Mouse (Mus musculus) E14TG2a.4 (cell line): ENCODE results near the gene Atp2b2.

Source experiments
- H3K27me3 ChIP-seq: 2 replicates; pipeline ENCODE4 v1.6.1; 2014; ENCODE audit warnings: low read length, control low read depth; ENCODE audit not compliant: insufficient read depth
- H3K36me3 ChIP-seq: 2 replicates; pipeline ENCODE4 v1.6.1; 2014; ENCODE audit warnings: low read length, control low read depth; ENCODE audit not compliant: insufficient read depth
- H3K4me1 ChIP-seq: replicated peaks from 2 replicates; pipeline ENCODE4 v1.6.1; 2014; ENCODE audit warnings: low read depth, low read length, control low read depth
- H3K4me3 ChIP-seq: replicated peaks from 2 replicates; pipeline ENCODE4 v1.5.1; 2014; ENCODE audit warnings: mild to moderate bottlenecking, low read length
- H3K9me3 ChIP-seq: 2 replicates; pipeline ENCODE4 v1.6.1; 2014; ENCODE audit warnings: low read length, control low read depth
- CTCF ChIP-seq: conservative IDR thresholded peaks from 2 replicates; pipeline ENCODE4 v1.5.1; 2014; ENCODE audit warnings: low read length
- NANOG ChIP-seq: IDR thresholded peaks from 2 replicates; pipeline ENCODE4 v1.6.1; 2014; ENCODE audit warnings: borderline replicate concordance, low read length, mixed read lengths
- POU5F1 ChIP-seq: IDR thresholded peaks from 2 replicates; pipeline ENCODE4 v1.6.1; 2014; ENCODE audit warnings: low read length, borderline replicate concordance

The Atp2b2 gene

DNA sequence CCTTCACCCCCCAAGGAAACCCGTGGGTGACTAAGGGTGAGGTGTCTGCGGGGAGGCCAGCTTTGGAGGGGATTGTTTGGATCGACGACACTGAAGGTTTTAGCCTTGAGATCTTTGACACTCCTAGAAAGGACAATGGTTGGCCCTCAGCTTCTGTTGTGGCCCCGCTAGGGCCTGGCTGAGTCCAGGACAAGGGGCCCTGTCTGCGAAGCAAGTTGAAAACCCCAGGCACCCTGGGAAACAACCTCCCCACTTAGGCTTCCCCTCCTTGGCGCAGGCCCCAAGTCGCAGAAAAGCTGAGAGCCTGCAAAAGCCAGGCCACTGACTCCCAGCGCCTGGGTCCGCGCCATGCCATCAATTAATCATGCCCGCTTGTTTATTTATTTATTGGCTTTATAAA is at the start of gene Atp2b2:
Gene Atp2b2 (minus strand): TSS at position 282 of the 400 bp plus-strand sequence.
- H3K9me3 ChIP-seq: peaks cover 18% of the 10 kb centered on the region
- peak within 1 kb of the TSS; percentile 82 for H3K4me3 ChIP-seq
- H3K4me1 ChIP-seq: peaks cover 10% of the 10 kb centered on the region
- peaks cover 64% of the 10 kb centered on the region for H3K27me3 ChIP-seq
- TF ChIP-seq POU5F1: no peak
- no peak for TF ChIP-seq NANOG
- no peak for TF ChIP-seq CTCF
- H3K36me3 ChIP-seq: no peaks in the 10 kb centered on the region

DNA sequence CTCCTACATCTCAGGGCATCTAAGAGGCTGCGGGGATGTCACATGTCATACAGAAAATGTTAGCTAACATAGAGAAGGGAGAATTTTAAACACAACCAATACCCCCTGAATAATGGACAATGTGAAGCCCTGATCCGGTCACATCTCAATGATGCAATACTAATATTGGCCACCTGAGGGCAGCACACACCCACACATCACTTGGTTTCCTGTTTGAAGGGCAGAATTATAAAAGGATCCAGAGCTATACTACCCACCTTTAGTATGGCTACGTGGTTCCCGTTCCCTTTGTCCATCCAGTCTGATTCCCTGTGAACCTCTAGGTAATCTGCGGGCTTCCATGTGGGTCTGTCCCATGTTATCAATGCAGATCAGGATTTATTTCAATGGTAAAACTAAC is 47.2 kb upstream of the Atp2b2 start:
- Histone ChIP-seq H3K36me3 (no peaks in the 10 kb centered on the region), H3K4me1 (peaks cover 9% of the 10 kb centered on the region; the same call in 1 of the 2 replicates), H3K4me3 (no peak overlapping the region), H3K9me3 (no peaks in the 10 kb centered on the region), H3K27me3 (peaks cover 27% of the 10 kb centered on the region)
- TF ChIP-seq CTCF: peak; percentile 69
- TF ChIP-seq NANOG: no peak

DNA sequence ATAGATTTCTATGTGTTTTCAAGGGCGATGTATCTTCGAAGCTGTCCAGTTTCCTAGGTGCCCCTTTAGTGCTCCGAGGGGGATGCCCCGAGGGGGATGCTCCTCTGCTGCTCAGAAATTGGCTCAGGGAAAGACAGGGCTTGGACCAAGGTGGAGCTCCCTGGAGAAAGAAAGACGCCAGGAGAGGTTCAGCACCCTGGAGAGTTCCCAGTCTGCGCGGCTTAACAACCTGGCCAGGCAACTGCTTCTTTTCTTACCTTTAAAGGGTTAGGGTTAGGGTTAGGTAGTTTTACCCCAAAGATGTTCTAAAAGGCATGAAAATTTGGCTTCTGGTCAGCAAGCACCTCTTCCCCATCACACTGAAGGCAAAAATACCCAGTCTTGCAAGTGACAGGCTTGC is 44.7 kb upstream of the Atp2b2 start:
- Histone ChIP-seq H3K9me3 (no peaks in the 10 kb centered on the region), H3K36me3 (no peaks in the 10 kb centered on the region), H3K4me3 (no peak overlapping the region), H3K4me1 (no peaks in the 10 kb centered on the region), H3K27me3 (peaks cover 25% of the 10 kb centered on the region)
- no peak for TF ChIP-seq CTCF
- no peak for TF ChIP-seq NANOG
- no peak for TF ChIP-seq POU5F1

DNA sequence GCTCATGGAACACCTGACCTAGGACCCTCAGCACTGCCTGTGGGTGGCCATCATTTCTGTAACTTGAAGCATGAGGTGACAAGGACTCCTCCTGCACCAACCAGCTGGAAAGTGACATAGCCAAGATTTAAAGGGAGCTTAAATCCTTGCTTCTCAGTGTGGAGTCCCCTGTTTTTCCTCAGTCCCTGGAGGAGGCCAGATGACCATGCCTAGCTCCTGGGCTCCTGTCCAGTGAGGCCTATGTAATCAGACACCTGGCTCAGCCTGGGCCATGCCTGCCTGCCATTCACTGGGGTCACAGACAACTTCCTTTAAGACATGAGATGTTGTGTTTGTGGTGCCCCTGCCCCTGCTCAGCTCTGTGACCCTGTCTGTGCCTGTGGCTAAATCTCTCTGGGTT is 36.1 kb upstream of the Atp2b2 start:
- H3K4me1 ChIP-seq: no peaks in the 10 kb centered on the region
- no peaks in the 10 kb centered on the region for H3K9me3 ChIP-seq
- no peaks in the 10 kb centered on the region for H3K36me3 ChIP-seq
- no peak overlapping the region for H3K4me3 ChIP-seq
- H3K27me3 ChIP-seq: no peaks in the 10 kb centered on the region
- TF ChIP-seq POU5F1: no peak

DNA sequence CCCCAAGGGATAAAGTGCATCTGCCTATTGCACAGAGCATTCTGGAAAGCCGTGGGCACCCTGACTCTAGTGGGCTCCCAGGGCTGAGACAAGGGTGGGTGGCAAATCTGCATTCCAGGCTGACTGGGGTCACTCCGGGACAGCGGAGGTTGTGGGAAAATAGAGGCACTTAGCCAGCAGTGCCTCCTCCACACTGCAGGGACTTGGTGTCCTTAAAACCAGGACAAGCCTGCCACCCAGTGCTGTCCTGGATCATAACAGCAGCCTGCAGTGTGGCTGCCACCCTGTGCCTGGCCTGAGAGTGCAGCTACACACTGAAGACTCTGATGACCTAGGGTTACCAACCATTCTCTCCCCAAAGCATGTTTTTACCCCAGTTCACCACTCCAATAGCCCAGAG is 34.1 kb upstream of the Atp2b2 start:
- Histone ChIP-seq H3K9me3 (no peaks in the 10 kb centered on the region), H3K4me1 (no peaks in the 10 kb centered on the region), H3K4me3 (no peak overlapping the region), H3K27me3 (no peaks in the 10 kb centered on the region), H3K36me3 (no peaks in the 10 kb centered on the region)
- no peak for TF ChIP-seq NANOG
- no peak for TF ChIP-seq CTCF
- TF ChIP-seq POU5F1: no peak

DNA sequence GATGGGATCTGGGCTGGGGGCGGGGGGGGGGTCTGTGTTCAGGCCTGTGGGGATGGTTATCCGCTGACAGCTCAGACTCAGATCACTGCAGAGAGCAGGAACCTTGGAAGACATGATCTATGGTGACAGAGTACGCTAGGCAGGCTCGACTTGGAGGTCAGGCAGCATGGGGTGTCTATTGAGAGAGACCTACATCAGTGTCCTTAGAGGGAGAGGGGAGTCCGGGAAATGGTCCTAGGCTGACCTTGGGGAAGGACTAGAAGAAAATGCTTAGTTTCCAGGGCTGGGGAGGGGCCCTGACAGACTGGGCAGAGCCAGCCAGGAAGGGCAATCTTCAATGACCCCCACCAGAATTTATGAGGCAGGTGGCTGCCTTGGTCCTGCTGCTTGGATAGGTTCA is 33.6 kb upstream of the Atp2b2 start:
- H3K27me3 ChIP-seq: no peaks in the 10 kb centered on the region
- H3K4me1 ChIP-seq: no peaks in the 10 kb centered on the region
- H3K9me3 ChIP-seq: no peaks in the 10 kb centered on the region
- H3K36me3 ChIP-seq: no peaks in the 10 kb centered on the region
- TF ChIP-seq CTCF: no peak
- TF ChIP-seq POU5F1: no peak
- TF ChIP-seq NANOG: no peak
- H3K4me3 ChIP-seq: no peak overlapping the region

DNA sequence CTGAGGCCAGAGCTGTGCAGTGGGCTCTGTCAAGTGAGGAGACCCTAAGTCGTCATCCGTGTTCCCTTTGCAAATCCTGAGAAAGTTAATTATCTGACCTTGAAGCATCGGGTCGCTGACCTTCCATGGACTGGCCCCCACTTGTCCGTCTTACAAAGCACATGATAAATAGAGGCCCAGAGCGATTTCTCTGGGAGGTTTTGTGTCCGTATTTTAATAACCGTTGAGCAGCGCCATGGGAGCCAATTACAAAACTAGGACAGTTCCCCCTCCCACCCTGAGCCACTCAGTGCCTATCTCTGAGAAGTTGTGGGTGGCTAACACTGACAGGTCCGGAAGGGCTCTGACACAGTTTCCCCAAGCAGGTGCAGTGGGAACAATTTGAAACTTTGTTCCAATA is 32.5 kb upstream of the Atp2b2 start:
- Histone ChIP-seq H3K4me1 (no peaks in the 10 kb centered on the region), H3K27me3 (no peaks in the 10 kb centered on the region), H3K9me3 (no peaks in the 10 kb centered on the region), H3K4me3 (no peak overlapping the region), H3K36me3 (no peaks in the 10 kb centered on the region)
- no peak for TF ChIP-seq CTCF
- no peak for TF ChIP-seq NANOG
- no peak for TF ChIP-seq POU5F1

DNA sequence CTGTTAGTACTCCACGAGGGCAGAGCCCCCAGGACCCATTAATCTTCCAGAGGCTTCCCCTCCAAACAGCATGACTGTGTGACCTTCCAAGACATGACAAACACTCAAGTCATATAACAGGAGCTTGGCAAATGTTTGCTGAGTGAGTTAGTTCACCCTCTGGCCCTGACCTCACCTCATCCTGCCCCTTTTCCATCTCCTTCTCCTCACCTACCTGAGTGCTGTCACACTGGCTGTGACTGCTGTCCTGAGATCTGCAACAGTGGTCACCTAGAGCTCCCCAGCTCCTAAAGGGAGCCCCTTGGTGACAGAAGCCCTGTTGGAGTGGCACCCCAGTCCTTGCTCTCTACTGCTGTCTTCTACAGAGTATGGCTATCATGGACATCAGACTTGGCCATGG is 31.8 kb upstream of the Atp2b2 start:
- Histone ChIP-seq H3K4me3 (no peak overlapping the region), H3K27me3 (no peaks in the 10 kb centered on the region), H3K36me3 (no peaks in the 10 kb centered on the region), H3K9me3 (no peaks in the 10 kb centered on the region), H3K4me1 (no peaks in the 10 kb centered on the region)
- no peak for TF ChIP-seq NANOG
- TF ChIP-seq CTCF: no peak
- no peak for TF ChIP-seq POU5F1

DNA sequence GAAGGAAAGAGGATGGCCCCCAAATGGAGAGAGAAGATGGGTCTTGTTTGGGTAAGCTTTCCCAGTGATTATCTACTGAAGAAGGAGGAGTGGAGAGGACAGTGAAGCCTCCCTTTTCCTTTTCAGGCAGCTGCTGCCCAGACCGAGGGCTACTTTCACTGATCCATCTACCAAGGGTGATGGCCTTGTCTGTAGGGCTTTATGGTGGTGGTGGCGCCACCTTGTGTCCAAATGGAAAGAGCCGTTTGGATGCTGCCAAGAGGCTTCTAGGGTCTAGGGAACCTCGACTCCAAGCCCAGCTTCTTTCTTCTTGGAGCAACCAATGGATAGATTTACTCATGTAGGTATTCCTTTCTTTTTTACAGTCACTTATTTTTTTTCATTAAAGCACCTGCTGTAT is 29.2 kb upstream of the Atp2b2 start:
- H3K4me3 ChIP-seq: no peak overlapping the region
- TF ChIP-seq POU5F1 (no peak), CTCF (peak; percentile 59)
- H3K9me3 ChIP-seq: no peaks in the 10 kb centered on the region
- H3K4me1 ChIP-seq: no peaks in the 10 kb centered on the region
- no peaks in the 10 kb centered on the region for H3K27me3 ChIP-seq
- no peaks in the 10 kb centered on the region for H3K36me3 ChIP-seq

DNA sequence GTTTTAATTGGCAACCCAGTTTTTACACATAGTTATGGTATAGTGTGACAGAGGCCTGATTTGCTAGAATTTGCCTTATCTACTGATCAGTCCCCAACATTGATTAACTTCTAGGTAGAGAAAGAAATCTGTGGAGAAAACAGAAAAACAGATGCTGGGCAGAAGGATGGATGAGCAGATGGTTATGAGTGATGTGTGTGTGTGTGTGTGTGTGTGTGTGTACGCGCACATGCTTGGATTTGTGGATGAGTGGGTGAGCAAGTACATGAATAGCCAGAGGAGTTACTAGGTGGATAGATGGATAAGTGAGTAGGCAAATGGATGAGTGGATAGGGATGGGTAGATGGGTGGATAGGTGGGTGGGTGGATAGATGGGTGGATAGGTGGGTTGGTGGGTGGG is 20.7 kb upstream of the Atp2b2 start:
- TF ChIP-seq CTCF (no peak), NANOG (no peak), POU5F1 (no peak)
- H3K36me3 ChIP-seq: no peaks in the 10 kb centered on the region
- no peak overlapping the region for H3K4me3 ChIP-seq
- no peaks in the 10 kb centered on the region for H3K9me3 ChIP-seq
- peaks cover 6% of the 10 kb centered on the region for H3K4me1 ChIP-seq
- no peaks in the 10 kb centered on the region for H3K27me3 ChIP-seq
